Mouse (Mus musculus) R1 (cell line): Measurements from ENCODE around the gene Lgals2.
"Not testable (repeated sequence)": the region's sequence is repeated elsewhere in the genome, so short reads cannot be mapped to it uniquely, and the experiment has no call there.

ENCODE experiments used
- DNase-seq: peaks from one replicate; pipeline ENCODE4 v3.0.0-alpha.2; 2018; ENCODE audit warnings: low read depth, low spot score

Gene Lgals2

DNA sequence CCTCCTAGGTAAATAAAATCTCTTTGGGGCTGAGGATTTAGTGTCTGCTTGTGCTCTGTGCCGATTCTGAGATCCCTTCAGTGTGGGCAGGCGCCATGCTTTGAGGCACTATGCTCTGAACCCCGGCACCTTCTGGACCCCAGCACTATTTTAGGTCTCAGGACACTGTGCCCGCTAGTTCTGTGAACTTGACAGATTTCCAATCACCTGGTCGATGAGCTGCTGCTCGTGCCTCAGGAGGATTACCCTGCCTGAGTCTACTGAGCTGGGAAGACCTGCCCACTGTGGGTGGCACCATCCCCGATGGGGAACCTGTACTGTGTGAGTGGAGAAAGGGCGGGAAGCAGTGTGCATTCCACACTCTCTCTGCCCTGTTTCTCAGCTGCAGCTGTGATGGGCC, 19.7 kb upstream of the Lgals2 start:
- DNase-seq = no peak

DNA sequence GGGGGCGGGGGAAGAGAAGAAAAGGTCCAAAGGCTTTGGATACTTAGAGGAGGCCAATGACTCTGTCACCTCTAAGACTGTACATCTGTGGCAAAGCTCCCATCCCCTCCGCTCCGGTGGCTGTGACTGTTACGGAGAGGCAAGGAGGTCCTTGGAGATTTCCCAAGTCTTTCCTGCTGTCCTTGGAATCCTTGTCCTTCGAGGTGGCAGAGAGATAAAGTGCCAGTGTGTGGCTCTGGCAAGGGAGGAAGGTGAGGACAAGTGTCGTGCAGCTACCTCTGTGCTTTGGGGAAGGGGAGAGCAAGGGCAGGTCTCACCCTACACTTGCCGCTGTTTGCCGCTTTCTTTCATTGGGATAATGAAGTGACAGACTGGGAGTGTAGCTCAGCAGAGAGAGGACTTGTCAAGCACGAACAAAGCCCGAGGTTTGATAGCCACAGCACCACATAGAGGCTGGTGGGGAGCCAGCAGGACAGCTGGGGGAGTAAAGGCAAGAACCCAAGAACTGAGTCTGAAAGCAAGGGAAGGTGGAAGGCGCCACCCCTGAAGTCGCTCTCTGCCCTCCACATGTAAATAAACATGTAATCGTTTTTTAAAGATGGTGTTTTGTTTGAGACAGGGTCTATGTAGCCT, 18.6 kb upstream of the Lgals2 start:
- DNase-seq = no peak

DNA sequence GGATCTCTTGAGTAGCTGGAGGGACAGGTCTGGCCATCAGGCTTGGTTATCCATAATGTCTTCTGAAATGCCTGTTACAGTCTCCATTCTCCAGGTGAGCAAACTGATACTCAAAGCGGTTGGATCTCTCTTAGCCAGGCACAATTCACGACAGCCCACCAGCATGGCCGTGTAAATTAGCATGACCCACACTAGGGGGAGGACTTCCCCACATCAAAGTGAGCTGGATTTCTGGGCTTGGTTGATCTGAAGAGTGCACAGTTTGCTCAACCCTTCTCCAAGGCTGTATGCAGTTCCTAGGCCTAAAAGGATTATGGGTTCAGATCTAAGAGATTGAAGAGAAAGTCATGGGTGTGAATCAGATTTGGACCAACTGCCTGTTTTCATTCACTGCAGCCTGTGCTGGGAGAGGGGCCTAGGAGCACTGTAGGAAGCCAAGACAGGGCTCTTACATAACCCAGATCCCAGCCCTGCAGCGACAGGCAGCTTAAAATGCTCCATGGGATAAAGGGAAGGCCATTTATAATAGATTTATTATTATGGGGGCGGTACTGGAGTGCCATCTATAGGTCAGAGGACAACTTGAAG, 16.8 kb upstream of the Lgals2 start:
- no peak for DNase-seq

DNA sequence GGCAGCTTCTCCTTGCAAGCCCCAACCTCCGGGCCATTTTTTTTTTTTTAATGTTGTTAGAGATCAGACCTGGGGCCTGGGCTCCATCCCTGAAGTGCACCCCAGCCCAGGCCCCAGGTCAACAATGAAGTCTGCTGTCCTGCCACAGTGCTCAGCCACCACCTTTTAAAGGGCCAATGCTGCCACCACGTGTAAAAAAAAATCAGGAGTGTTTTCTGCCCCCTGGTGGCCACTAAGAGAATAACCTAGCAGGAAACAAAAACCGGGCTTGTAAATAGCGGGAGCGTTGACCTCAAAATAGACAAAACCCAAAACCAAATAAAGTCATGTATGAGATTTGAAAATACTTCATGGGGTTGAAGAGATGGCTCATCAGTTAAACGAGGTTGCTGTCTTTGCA, 14.4 kb upstream of the Lgals2 start:
- peak; percentile 80 for DNase-seq

DNA sequence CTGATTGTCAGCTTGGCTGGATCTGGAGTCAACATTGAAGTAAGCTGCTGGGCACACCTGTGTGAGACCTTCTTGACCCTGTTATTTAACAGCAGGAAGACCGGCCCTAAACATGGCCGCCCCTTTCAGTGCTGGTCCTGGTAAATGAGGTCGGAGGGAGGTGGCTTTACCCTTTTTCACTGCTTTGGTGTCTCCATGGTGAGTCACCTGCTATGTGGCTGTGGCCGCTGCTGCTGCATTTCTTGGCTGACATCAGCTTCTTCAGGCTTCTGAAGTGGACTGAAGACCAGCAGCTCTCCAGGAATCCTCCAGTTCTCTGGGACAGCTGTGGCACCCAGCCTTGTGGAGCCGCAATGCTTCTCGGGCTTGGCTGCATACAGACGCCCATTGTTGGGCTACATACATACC, 13.5 kb upstream of the Lgals2 start:
- DNase-seq = no peak

DNA sequence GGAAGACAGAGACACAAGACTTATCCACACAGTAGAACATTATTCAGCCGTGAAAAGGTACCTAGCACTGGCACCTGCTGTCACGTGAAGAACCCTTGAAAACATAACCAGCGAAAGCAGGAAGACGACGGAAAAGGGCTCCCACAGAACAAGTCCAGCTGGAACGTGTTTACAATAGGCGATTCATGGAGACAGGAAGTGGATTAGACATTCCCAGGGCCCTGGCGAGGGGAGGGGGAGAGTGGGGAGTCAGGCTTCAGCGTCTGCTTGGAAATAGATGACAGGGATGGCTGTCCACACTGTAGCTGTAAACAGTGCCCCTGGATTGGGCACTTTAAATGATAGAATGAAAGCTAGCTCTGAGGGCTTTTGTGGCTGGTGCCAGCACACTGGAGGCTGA, 13.1 kb upstream of the Lgals2 start:
- peak; percentile 57 for DNase-seq

DNA sequence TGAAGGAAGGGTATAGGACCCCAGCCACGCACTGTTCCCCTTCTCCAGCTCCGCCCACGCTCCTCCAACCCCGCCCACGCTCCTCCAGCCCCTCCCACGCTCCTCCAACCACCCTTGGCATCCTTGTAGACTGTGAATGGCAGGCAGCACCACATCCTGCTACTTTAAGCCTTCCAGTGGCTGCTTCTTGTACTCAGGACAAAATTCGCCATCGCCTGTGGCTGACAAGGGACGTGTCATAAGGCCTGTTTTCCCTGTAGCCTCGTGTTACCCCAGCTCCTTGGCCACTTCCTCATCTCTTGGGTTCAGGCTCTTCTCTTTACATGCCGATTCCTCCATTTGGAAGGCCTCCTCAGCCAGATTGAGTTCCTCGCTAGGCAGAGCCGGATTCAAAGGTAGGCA, 8.5 kb upstream of the Lgals2 start:
- DNase-seq = peak; percentile 65

DNA sequence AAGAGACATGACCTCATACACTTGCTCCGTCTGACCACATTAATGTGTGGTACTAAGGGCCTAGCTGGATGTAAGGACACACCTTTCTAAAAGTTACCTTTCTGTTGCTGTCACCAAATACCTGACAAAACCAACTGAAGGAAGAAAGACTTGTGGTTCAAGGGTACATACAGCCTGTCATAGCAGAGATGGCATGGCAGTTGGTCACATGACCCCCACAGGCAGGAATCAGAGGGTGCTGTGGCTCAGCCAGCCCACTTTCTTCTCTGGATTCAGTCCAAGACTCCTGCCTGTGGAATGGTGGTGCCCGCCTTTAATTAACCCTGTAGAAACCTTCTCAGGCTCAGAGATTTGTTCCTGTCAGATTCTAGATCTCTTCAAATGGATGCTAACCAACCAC, 7.8 kb upstream of the Lgals2 start:
- no peak for DNase-seq

DNA sequence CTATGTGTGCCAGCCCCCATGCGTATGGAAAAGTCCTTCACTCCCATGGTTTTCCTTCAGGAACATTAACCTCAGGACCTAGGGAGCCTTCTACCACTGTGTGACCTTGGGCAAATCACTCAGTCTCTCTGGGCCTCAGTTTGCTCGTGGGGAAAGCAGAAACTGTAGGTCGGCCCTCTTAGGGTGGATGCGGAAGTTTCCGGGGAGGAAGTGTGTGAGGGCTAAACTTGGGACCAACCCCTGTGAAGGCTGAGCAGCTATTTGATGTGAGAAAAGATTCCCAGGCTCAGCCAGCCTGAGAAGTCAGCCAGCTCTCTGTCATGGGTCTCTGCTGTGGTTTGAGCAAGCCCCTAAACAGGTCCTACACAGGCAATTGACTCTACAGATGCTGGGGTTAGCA, 7.0 kb upstream of the Lgals2 start:
- no peak for DNase-seq

DNA sequence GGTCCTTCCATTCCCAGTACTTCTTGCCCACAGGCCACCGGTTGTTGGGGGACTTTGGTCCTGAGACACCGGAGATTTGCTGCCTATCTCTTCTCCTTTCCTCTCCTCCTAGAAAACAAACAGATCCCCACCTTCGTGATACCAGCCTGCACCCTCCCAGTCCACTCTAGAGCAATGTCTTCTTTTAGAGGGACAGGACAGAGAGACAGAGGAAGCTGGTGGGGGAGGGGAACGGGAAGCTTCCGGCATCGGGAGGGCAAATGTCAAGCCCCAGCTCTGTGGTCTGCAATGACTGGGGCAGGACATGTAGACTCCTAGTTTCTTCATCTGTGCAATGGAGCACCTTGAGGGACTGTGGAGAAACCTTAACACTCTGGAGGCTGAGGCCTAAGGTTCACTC, 4.4 kb upstream of the Lgals2 start:
- DNase-seq = no peak

DNA sequence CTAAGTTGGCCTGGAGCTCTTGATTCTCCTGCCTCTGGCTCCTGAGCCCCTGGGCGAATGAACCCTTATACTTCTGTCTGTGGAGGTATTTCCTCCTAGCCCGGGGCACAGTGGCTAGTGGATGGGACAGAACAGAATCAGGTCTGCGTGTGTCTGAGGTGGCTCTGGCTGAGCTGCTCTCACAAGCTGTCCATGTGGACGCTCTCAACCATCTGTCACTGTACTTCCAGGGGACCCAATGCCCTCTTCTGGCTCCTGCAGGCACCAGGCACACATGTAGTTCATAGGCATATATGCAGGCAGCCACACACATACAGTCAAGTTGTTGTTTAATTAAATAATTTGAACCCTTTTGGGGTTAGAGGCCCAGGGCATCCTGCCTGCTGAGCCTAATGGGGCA, 4.0 kb upstream of the Lgals2 start:
- DNase-seq = no peak

DNA sequence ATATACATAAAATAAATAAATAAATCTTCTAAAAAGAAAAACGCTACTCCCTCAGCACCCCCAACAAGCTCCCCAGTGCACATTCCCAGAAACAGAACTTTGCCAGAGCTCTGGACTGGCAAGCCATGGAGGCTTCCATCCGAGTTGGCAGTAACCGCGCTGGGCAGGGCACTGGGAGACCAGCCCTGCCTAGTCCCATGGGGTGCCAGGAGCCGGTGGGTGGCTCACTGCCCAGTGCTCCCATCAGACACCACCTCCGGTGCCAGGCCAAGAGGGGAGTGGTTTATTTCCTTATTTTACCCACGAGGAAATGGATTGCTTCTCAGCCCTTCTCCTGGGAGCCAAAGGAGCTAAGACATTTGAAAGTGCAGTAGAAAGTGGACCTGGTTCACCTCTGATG, 1.7 kb upstream of the Lgals2 start:
- no peak for DNase-seq

DNA sequence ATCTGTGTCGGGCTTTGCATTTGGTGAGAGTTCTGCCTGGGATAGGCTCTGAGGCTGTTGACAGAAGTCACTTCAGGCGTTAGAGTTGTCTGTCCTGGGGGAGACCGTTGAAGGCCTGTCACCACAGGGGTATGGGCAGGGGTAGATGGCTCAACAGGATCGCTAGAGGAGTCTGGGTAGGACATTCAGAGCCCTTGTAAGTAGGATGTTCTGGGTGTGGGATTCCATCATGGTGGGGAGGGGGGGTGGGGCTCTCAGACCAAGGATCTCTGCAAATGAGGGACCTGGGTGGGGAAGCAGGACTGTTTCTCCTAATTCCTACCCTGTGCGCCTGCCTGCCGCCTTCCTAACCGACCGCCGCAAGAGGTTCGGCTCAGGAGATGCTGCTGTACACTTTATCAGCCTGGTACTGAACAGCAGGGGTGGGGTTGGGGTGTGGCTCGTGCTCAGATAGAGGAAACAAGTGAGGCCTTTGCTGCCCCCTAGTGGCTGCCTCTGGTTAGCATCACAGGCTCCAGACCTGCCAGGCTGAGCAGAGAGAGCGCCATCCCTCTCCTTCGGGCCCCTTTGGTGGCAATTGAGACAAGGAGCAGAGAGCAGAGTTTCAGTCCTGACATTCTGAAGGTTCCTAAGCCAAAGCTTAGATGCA, 3.7 kb downstream of the Lgals2 start:
- peak; percentile 94 for DNase-seq

DNA sequence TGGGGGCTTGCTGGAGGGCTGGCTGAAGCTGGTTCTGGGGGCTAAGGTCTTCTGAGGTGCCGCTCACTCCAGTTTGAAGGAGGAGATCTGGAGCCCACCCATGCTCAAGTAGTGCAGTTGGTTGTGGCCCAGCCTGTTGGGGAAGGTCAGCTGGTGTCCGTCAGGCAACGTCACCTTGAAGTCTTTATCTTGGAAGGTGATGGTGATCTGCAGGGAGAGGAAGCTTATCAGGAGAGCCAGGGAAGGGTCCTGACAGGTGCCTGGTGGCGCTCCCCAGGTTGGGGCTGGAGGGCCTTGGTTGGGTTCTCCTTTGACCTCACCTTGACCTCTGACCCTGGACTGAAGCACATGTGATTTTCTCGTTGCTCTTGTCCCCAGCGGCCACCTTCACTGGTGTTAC, 4.4 kb downstream of the Lgals2 start:
- DNase-seq = no peak

DNA sequence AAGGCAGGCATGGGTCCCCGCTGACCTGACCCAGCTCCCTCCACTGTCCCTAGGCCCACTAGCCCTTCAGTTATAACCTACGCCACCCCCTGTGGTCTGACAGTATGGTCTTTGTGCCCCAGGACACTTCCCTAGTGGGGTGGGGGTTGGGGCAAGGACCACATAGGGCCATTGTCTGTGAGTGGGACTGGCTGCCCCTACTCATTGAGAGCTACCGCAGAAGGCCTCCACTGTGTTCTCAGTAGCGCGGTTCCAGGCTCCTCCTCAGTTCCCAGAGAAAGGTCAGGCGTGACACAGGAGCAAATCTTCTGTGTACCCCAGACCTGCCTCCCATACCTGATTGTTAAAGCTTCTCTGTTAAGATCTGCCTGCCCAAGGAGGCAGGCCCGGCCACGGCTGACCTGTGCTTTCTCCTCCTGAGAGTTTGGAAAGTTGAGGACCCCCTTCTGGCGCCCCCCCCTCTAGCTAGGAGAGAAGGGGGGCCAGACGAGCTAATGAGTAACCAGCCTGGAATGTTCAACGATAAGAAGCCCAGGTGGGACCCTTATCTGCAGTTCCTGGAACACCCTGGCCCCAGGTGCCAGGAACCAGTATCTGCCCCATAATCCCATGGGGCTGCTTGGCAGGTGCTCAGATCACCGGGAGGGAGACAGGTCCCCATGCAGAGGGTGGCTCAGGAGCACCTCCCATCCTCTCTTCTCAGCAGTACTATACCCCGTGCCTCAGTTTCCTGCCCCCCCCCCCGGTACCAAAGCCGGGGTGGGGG, 5.1 kb downstream of the Lgals2 start:
- no peak for DNase-seq

DNA sequence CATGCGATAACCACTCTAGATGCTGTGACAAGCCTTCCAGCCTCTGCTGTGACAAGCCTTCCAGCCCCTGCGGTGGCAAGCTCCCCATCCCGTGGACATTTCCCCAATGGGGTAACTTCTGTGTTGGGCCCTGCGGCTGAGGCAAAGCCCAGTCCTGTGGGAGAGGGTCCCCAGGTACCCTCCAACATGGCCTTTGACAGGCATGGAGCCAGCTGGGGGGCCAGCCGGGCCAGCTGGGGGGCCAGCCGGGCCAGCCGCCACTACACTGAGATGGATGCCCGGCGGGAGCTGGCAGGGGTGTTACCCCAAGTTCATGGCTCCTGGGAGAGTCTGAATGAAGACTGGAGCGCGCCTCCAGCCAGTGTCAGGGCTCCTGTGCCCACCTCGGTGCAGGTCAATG, 5.8 kb downstream of the Lgals2 start:
- DNase-seq = no peak

DNA sequence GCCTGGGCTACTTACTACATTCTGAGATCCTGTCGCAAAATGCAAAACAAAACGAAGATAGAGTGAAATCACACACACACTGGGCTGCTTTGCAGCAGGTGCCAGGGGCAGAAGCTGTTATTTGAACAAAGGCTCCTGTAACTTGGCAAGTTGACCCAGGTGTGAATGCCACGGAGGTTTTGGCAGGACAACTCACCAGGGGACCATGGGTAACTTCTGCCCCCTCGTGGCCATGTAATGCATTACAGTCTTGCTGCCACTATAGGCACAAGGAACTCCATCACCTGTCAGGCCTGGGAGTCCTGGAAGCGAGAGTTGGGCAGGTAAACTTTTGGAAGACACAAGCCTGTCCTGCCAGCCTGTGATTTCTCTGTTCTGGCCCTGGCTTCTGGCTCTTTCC, 6.9 kb downstream of the Lgals2 start:
- DNase-seq = peak; percentile 82

DNA sequence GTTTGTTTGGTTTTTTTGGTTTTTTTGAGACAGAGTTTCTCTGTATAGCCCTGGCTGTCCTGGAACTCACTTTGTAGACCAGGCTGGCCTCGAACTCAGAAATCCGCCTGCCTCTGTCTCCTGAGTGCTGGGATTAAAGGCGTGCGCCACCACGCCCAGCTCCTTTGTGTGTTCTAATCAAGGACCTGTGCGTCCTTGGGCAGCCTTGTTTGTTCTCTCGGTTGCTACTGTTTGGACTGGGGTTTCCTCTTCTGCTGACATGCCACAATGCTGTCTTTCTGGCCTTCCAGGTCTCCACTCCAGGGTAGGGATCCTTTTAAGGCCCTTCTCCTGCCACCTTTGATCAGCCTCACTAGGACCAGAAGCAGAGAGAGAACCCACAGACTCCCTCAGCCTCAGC, 8.5 kb downstream of the Lgals2 start:
- DNase-seq = not testable (repeated sequence)

DNA sequence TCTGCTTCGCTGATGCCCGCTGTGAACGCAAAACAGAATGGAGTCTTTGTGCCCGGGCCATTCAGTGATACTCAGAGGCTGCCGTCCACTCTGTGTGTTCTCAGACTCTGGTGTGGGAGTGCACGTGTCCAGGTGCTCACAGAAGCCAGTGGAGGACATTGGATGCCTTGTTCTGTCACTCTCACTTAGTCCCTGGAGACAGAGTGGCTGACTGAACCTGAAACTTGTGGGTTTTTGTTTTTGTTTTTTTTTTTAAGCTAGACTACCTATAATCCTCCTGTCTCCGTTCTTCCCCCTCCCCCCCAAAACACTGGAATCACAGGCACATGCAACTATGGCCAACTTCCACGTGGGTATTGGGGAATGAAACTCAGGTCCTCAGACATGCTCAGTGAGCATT, 9.0 kb downstream of the Lgals2 start:
- DNase-seq = no peak

DNA sequence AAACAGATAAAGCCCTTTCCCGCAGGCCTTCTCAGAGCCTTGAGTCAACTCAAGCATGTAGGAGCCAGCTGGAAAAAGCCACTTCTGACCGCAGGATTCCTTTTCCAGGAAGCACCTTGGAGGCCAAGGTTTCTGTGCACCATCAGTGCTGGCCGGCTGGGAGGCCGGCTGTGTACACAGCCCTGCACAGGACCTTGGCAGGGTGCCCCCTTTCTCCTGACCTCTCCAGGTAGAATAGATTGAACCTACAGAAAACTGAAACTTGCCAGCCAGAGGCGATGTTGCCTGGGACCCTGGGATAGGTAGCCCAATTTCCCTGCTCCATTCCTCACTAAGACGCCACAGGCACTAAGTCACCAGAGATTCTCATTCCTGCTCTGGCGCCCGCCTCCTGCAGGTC, 9.5 kb downstream of the Lgals2 start:
- no peak for DNase-seq

DNA sequence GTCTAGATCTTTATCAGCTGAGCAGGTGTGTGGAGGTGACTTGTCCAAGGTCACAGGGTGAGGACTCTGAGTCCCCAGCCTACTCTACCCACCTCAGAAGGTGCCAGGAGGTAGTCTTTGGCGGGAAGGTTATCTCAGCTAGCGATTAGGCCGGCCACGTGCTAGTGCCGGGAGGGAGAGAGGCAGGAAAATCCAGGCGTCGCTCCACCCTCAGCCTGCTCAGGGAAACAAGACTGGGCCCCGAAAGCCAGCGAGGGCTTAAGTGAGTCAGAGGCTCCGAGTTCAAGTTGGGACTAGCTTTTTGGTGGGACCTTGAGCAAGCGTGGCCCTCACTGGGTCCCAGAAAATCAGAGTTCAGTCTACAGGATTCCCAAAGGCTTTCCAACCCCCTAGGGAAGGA, 10.0 kb downstream of the Lgals2 start:
- peak; percentile 75 for DNase-seq

DNA sequence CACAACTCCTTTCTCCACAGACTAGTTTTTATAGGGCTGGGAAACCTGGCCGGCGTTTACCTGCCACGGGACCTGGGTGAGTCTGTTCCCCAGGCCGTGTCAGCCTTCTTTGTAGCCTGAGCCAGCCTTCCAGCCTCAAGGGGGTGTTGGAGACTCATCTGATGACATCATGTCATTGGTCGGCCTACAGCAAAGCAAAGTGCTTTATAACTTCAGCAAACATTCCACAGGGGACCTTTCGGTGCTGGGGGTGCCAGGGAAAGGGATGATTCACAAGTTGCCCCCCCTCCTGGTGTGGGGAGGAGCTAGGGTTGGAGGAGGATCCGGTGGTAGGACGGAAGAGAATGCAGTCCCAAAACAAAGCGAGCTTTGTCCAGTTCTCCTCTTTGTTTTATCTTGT, 10.5 kb downstream of the Lgals2 start:
- peak; percentile 91 for DNase-seq
